Mouse (Mus musculus) heart, postnatal 0 days (tissue): ENCODE data around the gene Plekhm1.

Experiments
- CTCF ChIP-seq: IDR thresholded peaks from 2 replicates; pipeline ENCODE4 v1.5.1; 2016; ENCODE audit warnings: antibody characterized with exemption, control low read depth, low read depth
- EP300 ChIP-seq: IDR thresholded peaks from 2 replicates; pipeline ENCODE4 v1.6.1; 2016; ENCODE audit warnings: antibody characterized with exemption, low read depth

DNA sequence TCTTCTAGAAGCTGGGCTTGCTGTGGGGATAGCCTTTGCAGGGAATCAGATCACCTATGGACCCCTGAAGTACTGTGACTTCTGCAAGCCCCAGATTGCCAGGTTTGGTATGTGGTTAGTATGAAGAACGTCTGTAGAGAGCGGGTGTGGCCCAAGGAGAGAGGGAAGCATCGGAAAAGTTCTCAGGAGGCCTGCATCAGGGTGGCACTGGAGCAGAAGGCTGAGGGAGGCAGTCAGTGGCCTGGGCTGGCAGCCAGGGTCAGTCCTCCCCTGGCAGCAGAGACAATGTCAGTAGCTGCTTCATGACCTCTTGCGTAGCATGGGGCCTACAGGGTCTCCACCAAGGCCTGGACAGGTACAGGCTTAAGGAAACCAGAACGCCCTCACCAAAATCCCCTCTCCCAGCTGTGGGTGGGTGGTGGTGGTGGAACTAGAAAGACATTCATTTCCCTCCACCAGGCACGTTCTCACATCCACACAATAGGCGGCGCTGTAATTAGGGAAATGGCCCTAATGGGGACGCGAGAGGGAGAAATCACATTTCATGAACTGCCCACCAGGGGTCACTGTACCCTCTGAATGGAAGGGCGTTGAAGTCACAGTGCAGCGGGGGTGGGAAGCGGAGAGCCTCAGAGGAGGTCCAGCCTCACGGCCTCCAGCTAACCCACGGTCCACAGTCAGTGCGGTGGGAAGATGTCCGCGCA lies 80.1 kb downstream of the Plekhm1 start:
- peak; percentile 94 for TF ChIP-seq CTCF
- no peak for TF ChIP-seq EP300
